Mouse (Mus musculus): ENCODE data around the gene Gm10220.
"Not testable (repeated sequence)": the region's sequence is repeated elsewhere in the genome, so short reads cannot be mapped to it uniquely, and the experiment has no call there.

Gene Gm10220

GRCm38 (mm10) chr5:26121321-26121720, at the start of gene Gm10220:
Gene Gm10220, minus strand, starts transcription at chr5:26121421.
- DNase-seq (ENCODE audit: inconsistent age in 2 of 2, low spot score in 1 of 2) = not testable (repeated sequence)

GRCm38 (mm10) chr5:26169855-26170254, 48.6 kb upstream of the Gm10220 start:
- no peak for DNase-seq (ENCODE audit: inconsistent age in 2 of 2, low spot score in 1 of 2)

- DNase-seq (ENCODE audit: inconsistent age in 2 of 2, low spot score in 1 of 2) = no peak
These were observed 44.6 kb upstream of the Gm10220 start for GRCm38 (mm10) chr5:26165791-26166165.

GRCm38 (mm10) chr5:26165036-26165790, 44.0 kb upstream of the Gm10220 start:
- peak; percentile 88 to 91 for DNase-seq (ENCODE audit: inconsistent age in 2 of 2, low spot score in 1 of 2)

GRCm38 (mm10) chr5:26157396-26158170, 36.4 kb upstream of the Gm10220 start:
- peak; percentile 83 to 94 for DNase-seq (ENCODE audit: inconsistent age in 2 of 2, low spot score in 1 of 2)

- no peak for DNase-seq (ENCODE audit: inconsistent age in 2 of 2, low spot score in 1 of 2)
These were observed 21.7 kb upstream of the Gm10220 start for GRCm38 (mm10) chr5:26142891-26143290.

- DNase-seq (ENCODE audit: inconsistent age in 2 of 2, low spot score in 1 of 2) = not testable (repeated sequence)
These were observed 16.0 kb downstream of the Gm10220 start, which contains the start of gene 5031410I06Rik for GRCm38 (mm10) chr5:26105262-26105661. Gene 5031410I06Rik, minus strand, starts transcription at chr5:26105362.

- DNase-seq (ENCODE audit: inconsistent age in 2 of 2, low spot score in 1 of 2) = not testable (repeated sequence)
These were observed 32.0 kb downstream of the Gm10220 start, which contains the start of gene Gm10471 for GRCm38 (mm10) chr5:26089191-26089590. Gene Gm10471, minus strand, starts transcription at chr5:26089291.

GRCm38 (mm10) chr5:26079023-26079422, 42.2 kb downstream of the Gm10220 start:
- DNase-seq (ENCODE audit: inconsistent age in 2 of 2, low spot score in 1 of 2) = peak in 1 of 2 experiments; percentile 30

GRCm38 (mm10) chr5:26070716-26071115, 50.5 kb downstream of the Gm10220 start:
- no peak for DNase-seq (ENCODE audit: inconsistent age in 2 of 2, low spot score in 1 of 2)

Data from adrenal gland, adult (tissue).